Mouse (Mus musculus) liver, embryonic 14.5 days (tissue): ENCODE measurements around the gene Treml2. TPM values are rescaled to one million over a fixed set of nuclear protein-coding genes. Genes with fewer than 3 reads are reported as not detected.

Source experiments
- ATAC-seq: fragments of 200-750 bp; cut with Nextera tagmentation; 2 replicates; pipeline ENCODE4 v1.8.0; 2017; ENCODE audit warnings: moderate number of reproducible peaks, mild to moderate bottlenecking, moderate library complexity; ENCODE audit not compliant: insufficient read depth
- DNase-seq, 3 experiments: peaks; one replicate each; pipeline ENCODE4 v3.0.0-alpha.2; 2012 to 2013; ENCODE audit warnings: low read depth in 3 of 3, low spot score in 3 of 3
- H3K27ac ChIP-seq: fragments of 300-500 bp; sonication (generic); 2 replicates; pipeline ENCODE4 v1.5.1; 2014; ENCODE audit warnings: moderate library complexity, mild to moderate bottlenecking, control low read depth, inconsistent platforms
- H3K27me3 ChIP-seq: fragments of 300-500 bp; sonication (generic); 2 replicates; pipeline ENCODE4 v1.6.1; 2014; ENCODE audit warnings: mild to moderate bottlenecking, low read length, moderate library complexity; ENCODE audit not compliant: control insufficient read depth, insufficient read depth
- H3K36me3 ChIP-seq: fragments of 300-500 bp; sonication (generic); replicated peaks from 2 replicates; pipeline ENCODE4 v1.6.1; 2014; ENCODE audit warnings: low read depth; ENCODE audit not compliant: control insufficient read depth, insufficient read depth
- H3K4me1 ChIP-seq, 2 experiments: fragments of 200-500 bp in 1 of 2; fragments of 300-500 bp in 1 of 2; sonication (generic) in 1 of 2; replicated peaks; 2 replicates each; pipeline ENCODE4 v1.6.1; 2012 to 2014; ENCODE audit warnings: antibody characterized with exemption in 1 of 2, inconsistent platforms in 1 of 2, low read length in 1 of 2; ENCODE audit not compliant: control insufficient read depth in 2 of 2, insufficient read depth in 2 of 2
- H3K4me2 ChIP-seq: fragments of 300-500 bp; sonication (generic); 2 replicates; pipeline ENCODE4 v1.6.1; 2014; ENCODE audit warnings: low read depth, mild to moderate bottlenecking, control low read depth, moderate library complexity
- H3K4me3 ChIP-seq, 2 experiments: fragments of 200-500 bp in 1 of 2; fragments of 300-500 bp in 1 of 2; sonication (generic) in 1 of 2; 2 replicates each; pipeline ENCODE4 v1.5.1; 2012 to 2014; ENCODE audit warnings: low read depth in 2 of 2, low read length in 2 of 2, mild to moderate bottlenecking in 2 of 2, control low read depth in 1 of 2, inconsistent platforms in 1 of 2, moderate library complexity in 1 of 2; ENCODE audit not compliant: insufficient read depth in 1 of 2
- H3K9ac ChIP-seq: fragments of 300-500 bp; sonication (generic); replicated peaks from 2 replicates; pipeline ENCODE4 v1.6.1; 2014; ENCODE audit warnings: mild to moderate bottlenecking, control low read depth, moderate library complexity
- H3K9me3 ChIP-seq: fragments of 300-500 bp; sonication (generic); 2 replicates; pipeline ENCODE4 v1.6.1; 2016; ENCODE audit warnings: low read length, mixed read lengths; ENCODE audit not compliant: control insufficient read depth
- CTCF ChIP-seq: IDR thresholded peaks from 2 replicates; pipeline ENCODE4 v1.5.1; 2016; ENCODE audit warnings: antibody characterized with exemption, low read depth, control low read depth
- EP300 ChIP-seq: IDR thresholded peaks from 2 replicates; pipeline ENCODE4 v1.6.1; 2016; ENCODE audit warnings: antibody characterized with exemption, low read depth
- WGBS: fragments of 180-500 bp; shearing (Covaris S2); extraction: QIAGEN DNeasy Blood & Tissue Kit; methylation state at CpG from one replicate; pipeline ENCODE4 v1.1.7; 2014; ENCODE audit not compliant: insufficient replicate concordance; 5-methylcytosine and 5-hydroxymethylcytosine counted together
- polyA plus RNA-seq, 2 experiments: library from polyadenylated mRNA; depleted of rRNA in 1 of 2; stranded (reverse) in 1 of 2; unstranded in 1 of 2; fragments of >200 nt; fragmentation: Nextera tagmentation in 1 of 2; extraction: Ambion mirVana in 1 of 2; gene quantifications; 2 replicates each; pipeline versions ENCODE4 v1.2.1 to v1.2.3; 2012 to 2014

Gene Treml2
- polyA plus RNA-seq, 2 experiments, result 2.1 to 10.7 TPM

GRCm38 (mm10) chr17:48274885-48275284 lies 24.4 kb upstream of the Treml2 start:
- Histone ChIP-seq H3K27me3 (no peaks in the 10 kb centered on the region), H3K27ac (no peak overlapping the region; the same call in 1 of the 2 replicates), H3K4me1 (peaks cover 47 to 62% of the 10 kb centered on the region in 2 experiments), H3K36me3 (no peaks in the 10 kb centered on the region), H3K9ac (no peak overlapping the region), H3K4me3 (no peak overlapping the region), H3K4me2 (no peak overlapping the region), H3K9me3 (no peaks in the 10 kb centered on the region)
- 20% methylated on average over 6 of the region's 6 CpGs for WGBS
- no peak for ATAC-seq
- peak; percentile 75 to 78 (median 77) for DNase-seq
- TF ChIP-seq EP300, result no peak
- peak; percentile 94 for TF ChIP-seq CTCF

DNA sequence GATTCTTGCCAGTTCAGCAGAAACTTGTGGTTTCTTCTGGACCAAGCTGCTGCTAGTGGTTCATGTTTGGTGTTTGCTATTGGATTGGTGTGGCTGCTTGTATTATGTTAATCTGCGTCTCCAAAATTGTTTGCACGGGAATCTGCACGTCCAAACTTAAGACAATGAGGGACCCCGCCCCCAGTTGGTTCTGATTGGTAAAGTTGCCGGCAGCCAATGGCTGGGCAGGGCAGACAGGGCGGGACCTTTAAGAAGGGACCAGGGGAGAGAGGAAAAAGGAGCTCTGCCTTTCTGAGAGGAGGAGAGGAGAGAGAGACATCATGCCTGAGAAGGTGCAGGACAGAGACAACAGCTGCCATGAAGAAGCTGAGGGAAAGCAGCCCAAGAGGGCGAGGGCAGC lies 23.6 kb upstream of the Treml2 start:
- H3K4me3 ChIP-seq, result no peak overlapping the region
- peak overlapping the region; percentile 6; the same call in 1 of the 2 replicates for H3K4me2 ChIP-seq
- DNase-seq (no peak), ATAC-seq (no peak)
- H3K36me3 ChIP-seq, result no peaks in the 10 kb centered on the region
- H3K9me3 ChIP-seq, result no peaks in the 10 kb centered on the region
- no peak overlapping the region for H3K9ac ChIP-seq
- TF ChIP-seq EP300 (no peak), CTCF (no peak)
- peaks cover 43 to 61% of the 10 kb centered on the region in 2 experiments for H3K4me1 ChIP-seq
- WGBS, result 25% methylated on average over 7 of the region's 7 CpGs
- H3K27ac ChIP-seq, result no peak overlapping the region
- no peaks in the 10 kb centered on the region for H3K27me3 ChIP-seq

- TF ChIP-seq CTCF (no peak), EP300 (no peak)
- ATAC-seq (no peak), DNase-seq (no peak)
- H3K27ac ChIP-seq, result no peak overlapping the region
- H3K4me3 ChIP-seq, result no peak overlapping the region
- no peak overlapping the region for H3K9ac ChIP-seq
- H3K36me3 ChIP-seq, result no peaks in the 10 kb centered on the region
- H3K9me3 ChIP-seq, result no peaks in the 10 kb centered on the region
- no peaks in the 10 kb centered on the region for H3K27me3 ChIP-seq
- no peak overlapping the region for H3K4me2 ChIP-seq
- H3K4me1 ChIP-seq, result peaks cover 29 to 53% of the 10 kb centered on the region in 2 experiments
These were observed 20.9 kb upstream of the Treml2 start for GRCm38 (mm10) chr17:48278381-48278780.

DNA sequence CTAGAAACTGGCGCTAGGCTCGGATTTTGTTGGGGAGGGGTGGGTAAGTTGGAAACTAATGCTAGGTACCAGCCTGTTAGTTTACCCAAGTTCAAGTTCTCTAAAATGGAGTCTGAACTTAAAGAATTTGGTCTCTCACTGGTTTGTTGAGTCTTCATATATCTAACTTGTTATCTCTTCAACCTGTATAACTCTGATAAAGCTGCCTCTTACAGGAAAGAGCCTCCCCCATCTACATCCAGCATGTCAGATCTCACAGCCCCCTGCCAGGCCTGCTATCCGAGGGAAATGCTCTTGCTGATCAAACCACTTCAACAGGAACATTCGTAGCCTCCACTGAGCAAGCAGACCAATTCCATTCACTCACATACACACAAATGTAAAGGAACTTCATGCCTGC lies 20.3 kb upstream of the Treml2 start:
- TF ChIP-seq EP300 (no peak), CTCF (no peak)
- Histone ChIP-seq H3K36me3 (no peaks in the 10 kb centered on the region), H3K4me2 (no peak overlapping the region), H3K9me3 (no peaks in the 10 kb centered on the region), H3K4me3 (no peak overlapping the region), H3K4me1 (peaks cover 23 to 48% of the 10 kb centered on the region in 2 experiments), H3K27ac (no peak overlapping the region), H3K27me3 (no peaks in the 10 kb centered on the region), H3K9ac (no peak overlapping the region; the same call in 1 of the 2 replicates)
- DNase-seq (no peak), ATAC-seq (no peak)
- 43% methylated on average over 4 of the region's 4 CpGs for WGBS

DNA sequence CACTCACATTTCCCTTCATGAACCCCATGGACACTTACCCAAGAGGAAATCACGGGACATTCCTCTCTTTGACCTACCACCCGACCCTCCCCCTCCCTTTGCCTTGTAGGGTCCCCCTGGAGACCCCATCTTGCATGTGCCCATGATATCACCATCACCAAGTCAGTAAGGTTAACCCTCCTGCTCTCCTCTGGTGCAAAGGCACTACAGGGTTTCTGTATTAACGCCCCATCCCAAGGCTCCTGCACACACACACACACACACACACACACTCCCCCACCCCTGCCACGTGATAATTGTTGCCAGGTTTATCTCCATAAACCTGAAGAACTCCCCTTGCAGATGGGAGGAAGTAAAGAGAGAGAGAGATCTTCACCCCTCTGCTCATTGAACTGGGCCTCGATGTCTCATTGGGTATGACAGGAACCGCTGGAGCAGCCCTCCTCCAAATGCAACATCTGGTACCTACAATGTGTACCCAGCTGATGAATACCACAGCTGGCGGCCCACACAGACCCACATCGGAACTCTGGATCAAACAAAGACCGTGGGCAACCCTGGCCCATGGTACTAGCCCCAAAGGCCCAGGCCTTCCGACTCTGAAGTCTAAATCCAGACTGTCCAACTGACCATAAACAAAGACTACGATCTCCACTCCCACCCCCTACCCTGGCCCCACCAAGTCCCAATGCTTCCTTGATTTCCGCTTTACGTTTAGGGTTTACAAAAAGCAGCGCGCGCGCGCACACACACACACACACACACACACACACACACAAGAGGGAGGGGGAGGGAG lies 18.2 kb upstream of the Treml2 start:
- WGBS, result 25% methylated on average over 18 of the region's 18 CpGs
- Histone ChIP-seq H3K9me3 (no peaks in the 10 kb centered on the region), H3K27me3 (no peaks in the 10 kb centered on the region), H3K4me1 (peaks cover 17 to 34% of the 10 kb centered on the region in 2 experiments), H3K27ac (no peak overlapping the region; the same call in none of the 2 replicates), H3K9ac (peak overlapping the region; percentile 69), H3K4me3 (peak overlapping the region; percentile 48 to 72), H3K36me3 (no peaks in the 10 kb centered on the region), H3K4me2 (peak overlapping the region; percentile 64)
- TF ChIP-seq CTCF, result no peak
- DNase-seq (no peak), ATAC-seq (peak; percentile 56)
